Mouse (Mus musculus) monocyte, adult 59 days (primary cell): Measurements from ENCODE around the gene Clstn3. TPM values are rescaled to one million over a fixed set of nuclear protein-coding genes. Genes with fewer than 3 reads are reported as not detected.

Experiments used
- total RNA-seq, 2 experiments: library from RNA; stranded (reverse); gene quantifications; one replicate each; pipeline ENCODE4 v1.2.4; 2023

Clstn3 gene
- total RNA-seq: 1 to 10 TPM in 1 of 2 experiments, under 1 TPM in 1; 0.79 to 1.1 TPM

DNA sequence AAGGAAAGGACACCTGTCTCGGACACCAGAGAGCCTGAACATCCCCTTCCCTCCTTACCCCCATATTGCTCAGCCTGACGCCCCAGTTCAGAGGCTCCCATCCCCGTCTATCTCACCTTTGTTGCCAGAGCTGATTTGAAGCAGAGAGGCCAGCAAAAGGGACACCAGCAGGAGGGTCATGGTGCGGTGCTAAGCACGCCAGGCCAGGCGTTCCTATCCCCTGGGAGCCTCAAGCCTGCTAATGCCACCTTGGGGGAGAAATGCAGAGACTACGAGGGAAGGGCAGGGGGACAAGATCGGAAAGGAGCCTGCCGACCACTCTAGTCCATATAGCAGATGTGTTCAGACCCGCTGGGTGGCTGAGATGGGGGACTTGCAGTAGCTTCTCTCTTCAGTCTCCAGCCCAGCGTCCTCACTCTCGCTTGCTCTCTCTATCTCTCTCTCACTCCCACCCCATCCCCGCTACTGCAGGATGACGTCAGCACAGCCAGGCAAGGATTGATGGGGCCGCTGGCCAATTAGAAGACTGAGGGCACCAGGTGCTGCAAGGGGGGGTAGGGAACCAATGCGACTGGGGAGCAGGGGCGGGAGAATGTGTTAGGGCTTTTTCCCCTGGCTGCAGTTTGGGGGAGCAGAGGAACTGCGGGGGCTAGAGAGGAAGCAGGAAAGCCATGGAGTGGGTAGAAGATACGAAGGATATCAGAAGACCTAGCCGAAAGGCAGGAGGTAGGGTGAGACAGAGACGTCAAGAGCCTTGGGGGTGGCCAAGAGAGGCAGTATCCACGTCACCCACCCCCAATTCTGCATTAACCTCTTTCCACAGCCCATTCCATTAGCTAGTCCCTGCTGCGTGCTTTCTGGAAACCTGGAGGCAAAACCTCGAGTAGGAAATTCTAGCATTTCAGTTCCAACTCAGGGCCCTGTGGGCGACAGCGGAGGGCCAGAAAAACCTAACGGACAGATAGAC, at the start of gene Clstn3:
Gene Clstn3, minus strand, starts transcription at position 490 of the 967 bp plus-strand sequence.

DNA sequence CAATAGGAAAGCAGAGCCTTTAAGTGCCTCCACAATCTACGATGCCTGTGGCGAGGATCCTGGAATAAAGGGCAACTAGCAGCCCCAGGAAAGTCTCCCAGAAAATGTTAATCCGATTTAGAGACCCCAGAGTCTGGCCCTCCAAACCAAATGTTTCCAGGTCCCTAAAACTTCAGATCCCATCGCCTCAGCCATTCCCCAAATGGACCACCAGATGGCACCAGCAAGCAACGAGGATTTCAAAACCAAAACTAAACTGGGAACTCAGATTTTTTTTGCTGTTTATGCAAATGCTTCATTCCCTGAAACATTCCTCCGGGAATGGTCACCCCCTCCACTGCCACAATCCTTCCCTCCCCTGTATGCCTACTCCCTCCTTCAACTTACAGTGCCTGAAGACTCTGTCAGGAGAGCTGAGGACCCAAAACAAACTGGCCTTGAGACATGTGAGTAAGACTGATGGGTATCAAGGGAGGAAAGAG, 47.8 kb upstream of the Clstn3 start, which contains the start of gene C1ra:
Gene C1ra, plus strand, starts transcription at position 51 of the 482 bp plus-strand sequence.

DNA sequence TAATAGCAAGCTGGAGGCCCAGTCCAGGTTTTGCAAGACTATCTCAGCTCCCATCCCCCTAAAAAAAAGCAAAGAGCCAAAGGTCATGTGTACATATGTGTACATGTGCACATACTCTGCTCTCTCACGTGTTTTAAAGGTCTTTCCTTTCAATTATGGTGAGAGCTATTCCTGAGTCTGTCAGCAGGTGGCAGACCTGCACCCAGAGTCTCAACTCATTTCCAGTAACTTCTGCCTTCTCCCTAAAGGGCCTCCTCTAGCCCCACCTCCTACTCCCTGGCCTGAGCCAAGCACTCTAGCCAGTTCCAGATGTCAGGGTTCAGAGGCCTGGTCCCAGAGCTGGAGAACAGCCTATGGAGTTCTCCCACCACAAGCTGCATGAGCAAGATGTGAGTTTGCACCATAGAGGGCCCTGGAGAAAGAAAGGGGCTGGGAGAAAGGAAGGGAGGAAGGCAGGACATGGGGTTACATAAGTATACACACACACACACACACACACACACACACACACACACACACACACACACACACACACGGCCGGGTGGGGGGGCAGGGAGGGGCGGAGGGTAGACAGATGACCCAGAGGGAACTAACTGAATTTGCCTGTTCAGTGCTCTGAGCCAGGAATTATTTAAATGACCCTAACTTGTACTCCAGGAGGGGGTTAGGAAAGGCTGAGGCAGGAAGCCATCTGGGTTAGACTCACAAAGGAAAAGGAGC, 28.4 kb upstream of the Clstn3 start, which contains the start of gene C1rl:
Gene C1rl, plus strand, starts transcription at position 272 of the 720 bp plus-strand sequence.

GRCm38 (mm10) chr6:124414927-124415325, 49.7 kb downstream of the Clstn3 start, which contains the start of gene Pex5:
Pex5 (minus strand) TSS chr6:124415067.

Other genes with a start within 250 kb of the Clstn3 start
- gene Vmn2r27, start 232.9 kb downstream of the Clstn3 start, total RNA-seq: not detected
- gene Cd163, start 160.1 kb downstream of the Clstn3 start, total RNA-seq: 100 to 1,000 TPM; 131 to 183 TPM
- gene Pex5, start 49.7 kb downstream of the Clstn3 start, total RNA-seq: 10 to 100 TPM; 39.0 to 39.5 TPM
- gene C1rl, start 28.3 kb upstream of the Clstn3 start, total RNA-seq: 1 to 10 TPM; 7.1 to 9.7 TPM
- 1 to 10 TPM; 5.0 to 6.0 TPM for gene C1ra, start 47.6 kb upstream of the Clstn3 start, total RNA-seq
- 1 to 10 TPM; 1.1 to 1.4 TPM for gene C1s1, start 77.6 kb upstream of the Clstn3 start, total RNA-seq
- 1 to 10 TPM in 1 of 2 experiments, under 1 TPM in 1; 0.84 to 1.1 TPM for gene C1rb, start 105.5 kb upstream of the Clstn3 start, total RNA-seq
- gene C1s2, start 171.3 kb upstream of the Clstn3 start, total RNA-seq: not detected
- gene Lpcat3, start 198.2 kb upstream of the Clstn3 start, total RNA-seq: 10 to 100 TPM; 40.9 to 54.4 TPM
- gene Emg1, start 247.4 kb upstream of the Clstn3 start, total RNA-seq: 10 to 100 TPM; 71.1 to 73.2 TPM
- gene Phb2, start 247.5 kb upstream of the Clstn3 start, total RNA-seq: 100 to 1,000 TPM; 147 to 165 TPM